Mouse (Mus musculus) frontal cortex, adult (tissue): ENCODE measurements at regions not wholly inside any gene's neighbourhood (a gene's known extent, or its start where the extent isn't known, plus 50 kb on each side); places are given as distances from the start of the nearest gene placed in this dataset.

ENCODE experiments used
- ATAC-seq: cut with Nextera tagmentation; 2 replicates; pipeline ENCODE4 v1.9.2; 2017; ENCODE audit warnings: mild to moderate bottlenecking, moderate library complexity, mixed read lengths; ENCODE audit not compliant: low TSS enrichment

- ATAC-seq = peak; percentile 81
Measured at GRCm38 (mm10) chr9:13905086-13905669, 77.7 kb downstream of the Fam76b start.

- no peak for ATAC-seq
Measured at GRCm38 (mm10) chr9:13906736-13907135, 79.2 kb downstream of the Fam76b start.

- no peak for ATAC-seq
Measured at GRCm38 (mm10) chr9:13909604-13910003, 82.1 kb downstream of the Fam76b start.

- ATAC-seq = no peak
Measured at GRCm38 (mm10) chr9:13910091-13910490, 82.6 kb downstream of the Fam76b start.

GRCm38 (mm10) chr9:13913459-13913858 is 85.9 kb downstream of the Fam76b start:
- peak; percentile 31; the same call in 1 of the 2 replicates for ATAC-seq

GRCm38 (mm10) chr9:13914131-13914530 is 86.6 kb downstream of the Fam76b start:
- ATAC-seq = no peak

GRCm38 (mm10) chr9:13914847-13915246 is 87.3 kb downstream of the Fam76b start:
- ATAC-seq = peak; percentile 64

- no peak for ATAC-seq
Measured at GRCm38 (mm10) chr9:13916837-13917236, 89.3 kb downstream of the Fam76b start.

GRCm38 (mm10) chr9:13918606-13919202 is 91.2 kb downstream of the Fam76b start:
- ATAC-seq = peak; percentile 38; the same call in 1 of the 2 replicates

GRCm38 (mm10) chr9:13919739-13920410 is 92.4 kb downstream of the Fam76b start:
- no peak for ATAC-seq

- ATAC-seq = no peak
Measured at GRCm38 (mm10) chr9:13920623-13921022, 93.1 kb downstream of the Fam76b start.

GRCm38 (mm10) chr9:13932001-13932508 is 104.5 kb downstream of the Fam76b start:
- no peak for ATAC-seq

GRCm38 (mm10) chr9:13933404-13933803 is 105.9 kb downstream of the Fam76b start:
- no peak for ATAC-seq

- ATAC-seq = no peak
Measured at GRCm38 (mm10) chr9:13937301-13937700, 109.8 kb downstream of the Fam76b start.

- ATAC-seq = no peak
Measured at GRCm38 (mm10) chr9:13946519-13946918, 119.0 kb downstream of the Fam76b start.

- ATAC-seq = no peak
Measured at GRCm38 (mm10) chr9:13952157-13952556, 124.6 kb downstream of the Fam76b start.

- ATAC-seq = no peak
Measured at GRCm38 (mm10) chr9:13963140-13963763, 135.7 kb downstream of the Fam76b start.

GRCm38 (mm10) chr9:13963796-13964195 is 136.3 kb downstream of the Fam76b start:
- ATAC-seq = no peak

GRCm38 (mm10) chr9:13964256-13964655 is 136.7 kb downstream of the Fam76b start:
- no peak for ATAC-seq

GRCm38 (mm10) chr9:13966212-13966611 is 138.7 kb downstream of the Fam76b start:
- no peak for ATAC-seq

- peak; percentile 38; the same call in 1 of the 2 replicates for ATAC-seq
Measured at GRCm38 (mm10) chr9:13969262-13969661, 141.7 kb downstream of the Fam76b start.

- ATAC-seq = no peak
Measured at GRCm38 (mm10) chr9:13973600-13973999, 146.1 kb downstream of the Fam76b start.
